Mouse (Mus musculus): Measurements from ENCODE around the gene Arhgef3.
"Not testable (repeated sequence)": the region's sequence is repeated elsewhere in the genome, so short reads cannot be mapped to it uniquely, and the experiment has no call there.

The Arhgef3 gene

DNA sequence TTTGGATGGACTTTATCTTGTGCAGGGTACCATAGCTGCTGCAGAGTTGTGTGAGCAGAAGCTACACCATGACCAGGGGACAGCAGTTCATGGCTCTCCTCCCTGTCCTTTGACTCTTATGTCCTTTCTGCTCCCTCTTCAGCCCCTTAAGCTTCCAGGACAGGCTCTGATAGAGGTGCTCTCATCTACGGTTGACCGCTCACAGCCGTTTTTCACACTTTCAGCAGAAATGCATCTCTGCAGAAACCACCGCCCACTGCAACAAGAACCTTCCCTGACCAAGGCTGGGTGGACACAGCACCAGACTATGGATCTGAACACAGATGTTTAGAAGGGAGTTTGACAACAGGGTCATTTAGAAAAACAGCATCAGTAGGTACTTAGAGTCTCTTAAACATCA, 73.2 kb downstream of the Arhgef3 start:
- in situ Hi-C loops (cut with MboI) = loop anchor here (25.0 kb wide), 1 partner anchor 549 kb away; no protein-coding TSS in a partner anchor

DNA sequence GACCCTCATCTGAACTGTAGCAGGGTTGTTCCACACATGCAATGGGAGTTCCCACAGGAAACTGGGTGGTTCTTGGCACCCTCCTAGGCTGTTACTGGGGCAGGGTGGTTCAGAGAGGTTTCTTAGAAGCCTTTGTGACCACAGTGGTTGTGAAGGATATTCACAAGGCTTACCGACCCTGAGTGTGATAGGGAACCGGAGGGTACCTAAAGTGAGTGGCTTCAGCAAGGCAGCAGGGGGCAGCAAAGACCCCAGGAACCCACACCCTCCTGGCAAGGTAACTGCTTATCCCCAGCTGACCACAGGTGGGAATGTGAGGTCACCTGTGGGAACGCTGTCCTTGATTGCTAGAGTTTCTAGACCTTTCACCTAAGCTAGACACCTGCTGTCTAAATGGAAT, 77.8 kb downstream of the Arhgef3 start:
- in situ Hi-C loops (cut with MboI) = loop anchor here (5.0 to 25.0 kb wide), 3 partner anchors 150 to 545 kb away; no protein-coding TSS in a partner anchor

GRCm38 (mm10) chr14:27196980-27197379, 82.3 kb downstream of the Arhgef3 start:
- in situ Hi-C loops (cut with MboI) = loop anchor here (25.0 kb wide), 1 partner anchor 540 kb away; no protein-coding TSS in a partner anchor

DNA sequence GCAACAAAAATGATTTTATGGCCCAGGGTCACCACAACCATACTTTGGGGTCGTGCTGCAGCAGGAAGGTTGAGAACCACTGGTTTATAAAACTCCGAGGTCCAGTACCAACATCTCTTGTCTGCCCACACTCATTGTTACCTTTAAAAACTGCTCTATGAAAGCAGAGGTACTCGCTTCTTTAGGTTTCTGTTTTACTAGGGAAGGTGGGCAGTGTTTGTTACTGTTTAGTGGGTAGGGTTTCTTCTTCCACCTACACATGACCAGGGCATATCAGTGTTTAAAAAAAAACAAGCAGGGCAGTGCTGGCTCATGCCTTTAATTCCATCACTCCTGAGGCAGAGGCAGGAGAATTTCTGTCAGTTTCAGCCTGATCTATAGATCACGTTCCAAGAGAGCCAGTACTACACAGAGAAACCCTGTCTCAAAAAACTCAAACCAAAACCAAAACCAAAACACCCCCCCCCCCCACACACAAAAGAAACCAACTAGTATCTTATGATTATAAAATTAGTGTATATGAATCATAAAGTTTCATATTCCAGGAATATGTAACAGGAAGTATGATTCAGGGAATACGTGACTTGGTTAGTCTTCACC, 83.9 kb downstream of the Arhgef3 start:
- in situ Hi-C loops (cut with MboI) = loop anchor here (25.0 kb wide), 1 partner anchor 539 kb away; no protein-coding TSS in a partner anchor

- in situ Hi-C loops (cut with MboI) = loop anchor here (25.0 kb wide), 1 partner anchor 538 kb away; no protein-coding TSS in a partner anchor
These were observed 84.4 kb downstream of the Arhgef3 start for GRCm38 (mm10) chr14:27199119-27199518.

DNA sequence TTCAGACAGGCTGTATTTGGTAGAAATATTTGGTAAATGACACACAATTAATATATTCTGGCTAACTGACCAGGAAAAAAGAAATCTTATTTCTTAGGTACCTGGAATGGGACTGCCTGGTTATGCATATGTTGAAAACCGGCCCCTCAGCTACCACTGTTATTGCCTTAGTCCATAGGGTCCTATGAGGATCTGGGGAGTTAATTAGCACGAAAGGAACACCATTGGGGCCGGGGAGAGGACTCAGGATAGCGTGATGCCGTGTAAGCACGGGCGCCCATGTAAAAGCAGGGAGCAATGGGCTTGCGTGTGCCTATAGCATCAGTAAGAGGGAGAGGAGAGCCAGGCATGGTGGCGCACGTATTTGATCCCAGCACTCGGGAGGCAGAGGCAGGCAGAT, 85.2 kb downstream of the Arhgef3 start:
- in situ Hi-C loops (cut with MboI) = loop anchor here (25.0 kb wide), 1 partner anchor 537 kb away; no protein-coding TSS in a partner anchor

DNA sequence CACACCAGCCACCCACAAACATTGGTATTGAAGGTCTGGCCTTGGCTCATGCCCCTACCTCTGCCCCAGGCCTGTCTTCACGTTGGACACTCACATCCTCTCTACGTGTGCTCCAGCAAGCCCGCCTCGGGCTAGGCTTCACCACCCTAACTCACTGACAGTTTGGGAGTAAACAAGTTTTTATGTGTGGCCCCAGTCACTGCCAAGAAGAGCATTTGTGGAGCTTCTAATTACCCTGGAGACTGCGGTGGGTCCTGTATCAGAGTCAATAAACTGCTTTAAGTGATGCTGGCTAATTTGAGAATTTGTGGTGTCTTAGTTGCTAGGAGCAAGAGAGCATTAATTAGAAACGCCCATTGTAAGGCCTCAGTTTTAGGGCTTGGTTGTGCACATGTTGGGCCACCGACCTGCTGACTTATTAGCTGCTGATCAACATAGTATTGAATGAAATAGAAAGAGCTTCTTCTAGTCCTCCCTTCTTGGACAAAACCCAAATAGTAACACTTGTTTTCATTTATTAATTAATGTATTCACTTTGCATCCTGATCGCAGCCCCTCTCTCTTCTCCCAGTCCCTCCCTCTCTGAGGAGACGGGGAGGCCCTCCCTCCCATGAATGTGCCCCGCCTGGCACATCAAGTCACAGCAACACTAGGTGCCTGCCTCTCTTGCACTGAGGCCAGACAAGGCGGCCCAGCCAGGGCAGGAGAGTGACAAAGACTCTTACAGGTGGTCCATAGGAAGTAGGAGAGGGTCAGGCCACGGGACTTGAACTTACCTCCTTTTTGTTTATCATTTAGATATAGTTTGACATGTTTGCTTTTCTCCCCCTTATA, 86.3 kb downstream of the Arhgef3 start:
- in situ Hi-C loops (cut with MboI) = no loop called here

GRCm38 (mm10) chr14:27201824-27202223, 87.1 kb downstream of the Arhgef3 start:
- in situ Hi-C loops (cut with MboI) = no loop called here

- in situ Hi-C loops (cut with MboI) = no loop called here
These were observed 90.0 kb downstream of the Arhgef3 start for GRCm38 (mm10) chr14:27204704-27205103.

DNA sequence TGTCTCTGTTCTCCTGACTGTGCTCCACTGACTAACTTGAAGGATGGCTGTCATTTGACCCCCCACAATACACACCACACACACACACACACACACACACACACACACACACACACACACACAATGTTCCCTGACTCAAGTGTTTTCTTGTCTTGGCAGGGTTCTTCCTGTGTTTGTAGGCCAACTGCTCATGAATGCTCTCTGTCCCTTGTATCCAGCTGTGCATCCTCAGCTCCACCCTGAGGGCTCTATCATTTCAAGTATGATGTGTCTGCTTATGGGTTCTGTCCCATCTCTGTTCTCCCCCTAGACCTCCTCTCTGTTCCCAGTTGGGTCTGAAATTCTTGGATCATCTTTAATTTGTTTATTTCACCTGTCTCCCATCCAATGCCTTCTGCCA, 91.7 kb downstream of the Arhgef3 start:
- in situ Hi-C loops (cut with MboI) = no loop called here

DNA sequence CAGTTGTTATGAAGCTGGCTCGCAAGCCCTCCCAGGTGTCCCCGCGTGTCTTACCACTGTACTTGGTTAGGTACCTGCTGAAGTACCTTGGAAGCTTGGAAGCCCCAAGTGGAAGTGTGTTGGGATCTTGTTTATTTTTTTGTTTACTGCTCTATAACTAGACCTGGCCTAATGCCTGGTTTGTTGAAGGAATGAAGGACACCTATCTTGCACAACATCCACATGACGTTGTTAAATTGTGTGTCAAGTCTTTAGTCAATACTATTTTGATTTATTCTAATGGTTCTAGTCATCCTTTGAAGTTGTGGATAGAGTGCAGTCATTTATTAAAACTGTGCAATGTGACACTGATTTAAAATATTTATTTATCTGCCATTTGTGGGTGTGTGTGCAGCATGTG, 94.8 kb downstream of the Arhgef3 start:
- in situ Hi-C loops (cut with MboI) = no loop called here

DNA sequence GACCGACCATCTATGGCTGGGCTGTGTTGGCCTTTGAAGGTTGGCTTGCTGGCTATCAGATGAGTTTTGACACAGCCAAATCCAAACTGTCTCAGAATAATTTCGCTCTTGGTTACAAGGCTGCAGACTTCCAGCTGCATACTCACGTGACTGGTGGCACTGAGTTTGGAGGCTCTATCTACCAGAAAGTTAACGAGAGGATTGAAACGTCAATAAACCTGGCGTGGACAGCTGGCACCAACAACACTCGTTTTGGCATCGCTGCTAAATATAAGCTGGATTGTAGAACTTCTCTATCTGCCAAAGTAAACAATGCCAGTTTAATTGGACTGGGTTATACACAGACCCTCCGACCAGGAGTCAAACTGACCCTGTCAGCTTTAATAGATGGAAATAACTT, 96.1 kb downstream of the Arhgef3 start:
- in situ Hi-C loops (cut with MboI) = not testable (repeated sequence)

GRCm38 (mm10) chr14:27211743-27212445, 97.2 kb downstream of the Arhgef3 start:
- in situ Hi-C loops (cut with MboI) = no loop called here

GRCm38 (mm10) chr14:27214232-27214631, 99.5 kb downstream of the Arhgef3 start:
- in situ Hi-C loops (cut with MboI) = no loop called here

- in situ Hi-C loops (cut with MboI) = no loop called here
These were observed 105.0 kb downstream of the Arhgef3 start for GRCm38 (mm10) chr14:27219668-27220067.

- in situ Hi-C loops (cut with MboI) = no loop called here
These were observed 105.6 kb downstream of the Arhgef3 start for GRCm38 (mm10) chr14:27220297-27220696.

GRCm38 (mm10) chr14:27224636-27225035, 109.9 kb downstream of the Arhgef3 start:
- in situ Hi-C loops (cut with MboI) = no loop called here

DNA sequence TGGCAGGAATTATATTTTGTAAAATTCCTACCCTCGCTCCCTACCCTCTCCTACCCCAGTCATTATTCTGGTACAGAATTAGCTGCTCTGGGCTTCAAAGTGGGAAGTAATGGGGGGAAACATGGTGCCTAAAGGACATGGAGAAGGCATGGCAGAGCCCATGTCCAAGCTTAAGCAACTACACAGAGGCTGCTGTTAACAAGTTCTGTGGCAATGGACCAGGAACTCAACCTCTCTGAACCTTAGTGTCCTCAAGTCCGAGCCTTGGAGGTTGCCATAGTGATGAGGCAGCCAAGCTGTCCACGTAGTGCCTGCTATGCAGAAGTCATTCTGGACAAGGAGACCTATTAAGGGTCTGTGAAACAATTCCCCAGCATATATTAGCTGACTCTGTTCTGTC, 111.6 kb downstream of the Arhgef3 start:
- in situ Hi-C loops (cut with MboI) = no loop called here

- in situ Hi-C loops (cut with MboI) = no loop called here
These were observed 113.6 kb downstream of the Arhgef3 start for GRCm38 (mm10) chr14:27228288-27228687.

- in situ Hi-C loops (cut with MboI) = no loop called here
These were observed 114.3 kb downstream of the Arhgef3 start for GRCm38 (mm10) chr14:27228941-27229371.

DNA sequence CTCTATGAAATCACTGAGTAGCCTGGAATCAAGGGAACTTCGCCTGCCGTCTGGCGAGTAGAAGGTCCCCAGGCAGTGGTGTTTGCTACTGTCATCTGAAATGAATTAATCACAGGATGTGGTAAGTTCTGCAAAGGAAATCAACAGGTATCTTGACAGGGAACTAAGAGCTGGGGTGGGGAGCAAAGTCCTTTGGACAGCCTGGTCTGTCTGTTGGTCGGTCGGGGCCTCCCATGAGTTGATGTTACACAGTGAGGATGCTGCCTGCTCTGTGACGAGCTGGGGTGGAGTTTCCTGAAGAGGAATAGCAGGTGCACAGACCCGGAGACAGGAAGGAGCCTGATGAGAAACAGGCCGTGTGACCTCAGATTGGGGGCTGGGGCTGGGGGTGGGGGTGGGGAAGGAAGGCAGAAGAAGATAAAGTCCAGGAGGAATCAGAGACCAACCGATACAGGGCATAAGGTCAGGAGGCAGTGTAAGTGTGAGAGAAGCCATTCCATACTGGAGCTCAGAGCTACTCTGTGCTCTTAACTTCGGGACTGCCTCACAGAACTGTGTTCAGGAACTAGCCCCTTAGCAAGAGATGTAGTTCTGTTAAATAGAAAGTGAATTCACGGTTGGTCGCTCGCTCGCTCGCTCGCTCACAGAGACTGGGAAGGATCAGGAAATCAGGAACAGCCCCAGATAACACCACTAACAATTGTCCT, 114.9 kb downstream of the Arhgef3 start:
- in situ Hi-C loops (cut with MboI) = no loop called here

Data from mature B cell (primary cell).